Mouse (Mus musculus) urinary bladder, postnatal 4 days (tissue): ENCODE measurements around the gene Pde9a.

Experiments used
- DNase-seq, 2 experiments: peaks; one replicate each; pipeline ENCODE4 v3.0.0; 2021 to 2022; ENCODE audit warnings: low spot score in 2 of 2

Gene Pde9a

GRCm38 (mm10) chr17:31462506-31462905 lies 76.5 kb downstream of the Pde9a start:
- no peak for DNase-seq

- DNase-seq, result no peak
These were observed 80.8 kb downstream of the Pde9a start for GRCm38 (mm10) chr17:31466854-31467253.

GRCm38 (mm10) chr17:31468496-31468895 lies 82.5 kb downstream of the Pde9a start:
- DNase-seq, result no peak

DNA sequence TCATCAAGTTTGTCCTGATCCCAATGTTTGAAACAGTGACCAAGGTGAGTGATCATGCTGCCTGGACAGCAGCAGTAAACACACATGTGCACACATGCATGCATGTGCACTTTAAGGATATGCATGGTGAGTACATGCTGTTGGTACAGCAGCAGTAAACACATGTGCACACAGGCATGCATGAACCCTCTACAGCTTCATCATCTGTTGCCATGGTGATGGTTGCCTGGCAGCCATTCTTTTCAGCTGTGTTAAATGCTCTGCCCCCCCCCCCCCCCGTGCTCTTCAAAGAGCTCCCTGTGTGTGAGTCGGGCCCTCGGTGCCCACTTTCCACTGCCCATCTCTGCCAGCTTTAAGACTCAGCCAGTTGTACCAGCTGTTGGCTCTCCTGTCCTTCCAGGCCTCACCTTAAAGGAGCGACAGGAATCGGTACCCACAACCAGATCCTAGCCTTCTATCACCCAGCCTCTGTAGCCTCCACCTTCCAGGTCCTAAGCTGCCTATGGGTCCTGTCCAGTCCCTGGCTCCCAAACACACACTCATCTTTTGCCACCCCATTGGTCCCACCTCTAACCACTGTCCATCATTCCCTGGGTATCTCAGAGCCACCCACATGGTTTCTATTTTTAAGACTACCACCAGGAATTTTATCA lies 84.9 kb downstream of the Pde9a start:
- DNase-seq, result no peak

DNA sequence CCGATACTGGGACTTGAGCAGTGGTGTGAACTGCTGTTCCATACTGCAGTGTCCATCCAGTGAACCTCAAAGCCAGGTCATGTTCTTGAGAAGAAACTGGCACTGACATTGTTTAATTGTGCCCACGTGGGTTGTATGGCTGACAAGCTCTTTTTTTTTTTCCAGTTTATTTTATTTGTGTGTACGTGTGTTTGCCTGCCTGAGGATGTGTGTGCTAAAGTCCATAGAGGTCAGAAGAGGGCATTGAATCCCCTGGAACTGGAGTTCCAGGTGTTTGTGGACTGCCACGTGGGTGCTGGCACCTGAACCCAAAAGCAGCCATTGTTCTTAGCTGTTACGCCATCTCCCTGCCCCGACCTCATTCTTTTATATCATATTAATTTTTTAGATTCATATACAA lies 88.4 kb downstream of the Pde9a start:
- no peak for DNase-seq

GRCm38 (mm10) chr17:31478606-31479005 lies 92.6 kb downstream of the Pde9a start:
- DNase-seq, result no peak

- DNase-seq, result no peak
These were observed 93.3 kb downstream of the Pde9a start for GRCm38 (mm10) chr17:31479108-31479844.

- DNase-seq, result no peak
These were observed 100.7 kb downstream of the Pde9a start for GRCm38 (mm10) chr17:31486616-31487198.

DNA sequence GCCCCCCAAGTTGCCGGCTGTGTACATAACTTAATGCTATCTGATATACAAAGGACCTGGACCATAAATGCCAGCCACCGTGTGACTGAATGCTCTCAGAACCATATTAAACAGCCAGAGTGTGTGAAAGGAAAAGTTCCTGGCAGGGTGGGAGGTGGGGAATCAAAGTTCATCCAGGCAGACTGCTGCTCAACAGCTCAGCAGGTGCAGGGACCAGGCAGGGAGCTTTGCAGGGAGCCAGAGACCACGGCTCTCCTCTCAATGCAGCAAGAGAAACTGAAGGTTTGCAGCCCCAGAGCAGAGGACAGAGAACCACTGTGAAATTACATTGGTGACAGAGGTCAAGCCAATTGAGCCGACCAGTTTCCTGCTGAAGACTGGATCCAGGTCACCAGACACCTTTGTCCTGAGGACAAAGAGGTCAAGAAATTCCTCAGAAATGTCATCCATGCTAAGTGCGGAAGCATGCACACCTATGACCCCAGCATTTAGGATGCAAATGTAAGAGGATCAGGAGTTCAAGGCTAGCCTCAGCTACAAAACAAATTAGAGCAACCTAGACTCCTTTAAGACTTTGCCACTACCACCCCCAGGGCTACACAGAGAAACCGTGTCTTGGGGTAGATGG lies 101.5 kb downstream of the Pde9a start:
- DNase-seq, result no peak

- no peak for DNase-seq
These were observed 105.3 kb downstream of the Pde9a start for GRCm38 (mm10) chr17:31491355-31491754.

DNA sequence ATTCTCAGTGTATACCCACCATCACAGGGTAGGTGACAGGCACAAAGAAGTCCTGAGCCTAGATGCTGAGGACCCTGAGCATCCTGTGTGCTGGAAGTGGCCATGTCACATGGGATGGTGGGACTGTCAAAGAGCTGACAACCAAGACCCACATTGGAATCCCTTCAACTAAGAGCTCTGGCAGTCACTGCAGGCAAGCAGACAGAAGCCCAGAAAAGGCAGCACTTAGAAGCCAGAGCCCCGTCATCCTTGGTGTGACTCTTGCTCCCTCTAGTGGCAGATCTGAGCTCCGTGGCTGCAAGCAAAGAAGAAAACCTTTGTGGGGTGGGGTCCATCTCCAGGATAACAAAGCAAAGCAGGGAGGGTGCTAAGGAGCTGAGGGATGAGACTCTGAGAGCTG lies 106.4 kb downstream of the Pde9a start:
- peak; percentile 67 to 74 for DNase-seq

GRCm38 (mm10) chr17:31494989-31495388 lies 109.0 kb downstream of the Pde9a start:
- no peak for DNase-seq

DNA sequence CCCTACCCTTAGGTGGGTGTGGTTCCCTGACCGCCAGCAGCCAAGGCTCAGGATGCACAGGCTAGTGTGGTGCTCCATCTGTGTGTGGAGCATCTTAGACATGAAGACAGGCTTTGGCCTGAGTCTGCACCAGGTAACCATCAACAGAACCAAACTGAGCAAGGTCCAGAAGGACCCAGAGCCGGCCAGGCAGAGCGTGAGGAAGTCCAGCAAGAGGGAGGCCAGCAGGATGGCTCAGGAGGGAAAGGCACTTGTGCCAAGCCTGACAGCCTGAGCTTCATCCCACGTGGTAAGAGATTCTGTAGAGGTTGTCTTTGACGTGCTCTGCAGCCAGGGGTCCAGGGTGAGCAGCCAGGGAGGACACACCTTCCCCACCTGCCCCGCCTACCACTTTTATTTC lies 111.7 kb downstream of the Pde9a start:
- no peak for DNase-seq

DNA sequence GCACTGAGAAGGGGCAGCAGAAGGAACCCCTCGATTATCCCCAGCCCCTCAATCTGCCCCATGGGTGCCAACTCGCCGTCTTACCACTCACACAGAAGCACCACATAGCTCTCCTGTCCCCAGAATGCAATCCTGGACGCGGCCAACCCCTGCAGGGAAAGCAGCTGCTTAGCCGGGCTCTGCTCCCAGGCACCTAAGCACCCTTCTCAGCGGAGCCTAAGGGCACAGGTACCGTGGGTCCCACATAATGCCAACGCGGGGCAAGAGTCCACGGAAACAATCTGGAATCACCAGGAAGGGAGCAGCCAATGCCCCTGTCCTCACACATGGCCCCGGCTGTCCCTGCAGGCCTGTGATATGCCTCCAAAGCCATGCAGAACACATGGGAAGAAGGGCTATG lies 113.7 kb downstream of the Pde9a start:
- DNase-seq, result no peak

- no peak for DNase-seq
These were observed 114.4 kb downstream of the Pde9a start for GRCm38 (mm10) chr17:31500416-31500815.

- DNase-seq, result no peak
These were observed 114.9 kb downstream of the Pde9a start for GRCm38 (mm10) chr17:31500908-31501307.

- DNase-seq, result no peak
These were observed 116.4 kb downstream of the Pde9a start for GRCm38 (mm10) chr17:31502261-31502927.

DNA sequence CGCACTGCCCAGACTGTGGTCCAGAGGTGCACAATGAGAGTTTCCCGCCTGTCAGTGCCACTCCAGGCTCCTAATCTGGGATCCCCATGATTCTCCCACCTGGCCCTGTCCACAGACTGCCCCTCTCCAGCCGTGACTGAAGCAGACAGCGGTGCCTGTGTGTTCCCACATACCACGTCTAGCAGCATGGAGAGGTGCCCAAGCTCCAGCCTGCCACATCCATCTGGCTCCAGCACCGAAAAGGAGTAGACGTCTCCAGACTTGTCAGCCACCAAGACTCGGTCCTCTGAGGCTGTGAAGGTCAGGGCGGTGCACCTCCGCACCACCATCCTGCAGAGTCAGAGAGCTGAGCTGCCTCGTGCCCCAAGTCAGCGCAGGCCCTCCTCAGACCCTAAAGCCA lies 117.3 kb downstream of the Pde9a start:
- DNase-seq, result no peak

GRCm38 (mm10) chr17:31503936-31504335 lies 117.9 kb downstream of the Pde9a start:
- DNase-seq, result no peak

DNA sequence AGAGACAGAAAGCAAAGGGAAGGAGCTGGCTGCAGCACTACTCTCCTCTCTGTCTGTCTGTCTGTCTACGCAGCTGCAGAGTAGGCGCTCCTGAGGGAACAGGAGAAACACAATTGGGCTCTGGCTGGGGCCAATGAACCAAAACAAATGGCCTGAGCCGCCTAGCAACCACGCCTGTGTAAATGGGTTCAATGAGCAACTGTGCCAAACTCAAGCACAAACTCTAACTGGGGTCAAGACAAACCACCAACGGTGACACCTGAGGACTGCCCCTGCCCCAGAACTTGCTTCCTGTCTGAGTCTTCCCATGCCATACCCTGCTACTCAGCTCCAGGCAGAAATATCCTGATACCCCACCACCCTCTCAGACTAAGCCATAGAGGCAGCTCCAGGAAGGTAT lies 119.0 kb downstream of the Pde9a start:
- DNase-seq, result no peak

GRCm38 (mm10) chr17:31506282-31506681 lies 120.3 kb downstream of the Pde9a start:
- DNase-seq, result no peak

DNA sequence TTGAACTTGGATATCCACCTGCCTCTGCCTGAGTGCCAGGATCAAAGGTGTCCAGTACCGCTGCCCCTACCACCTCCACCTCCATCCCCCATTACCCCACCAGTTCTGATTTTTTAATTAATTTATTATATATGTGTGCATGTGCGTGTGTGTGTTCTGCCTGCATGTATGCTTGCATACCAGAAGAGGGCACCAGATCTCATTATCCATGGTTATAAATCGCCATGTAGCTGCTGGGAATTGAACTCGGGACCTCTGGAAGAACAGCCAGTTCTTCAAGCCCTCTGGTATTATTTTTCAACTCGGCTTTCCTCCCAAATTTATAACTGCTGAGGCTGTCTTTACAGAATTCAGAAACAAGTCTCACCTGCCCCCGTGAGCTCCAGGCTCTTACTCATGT lies 124.9 kb downstream of the Pde9a start:
- no peak for DNase-seq
